Mouse (Mus musculus) heart, adult 9 months (tissue): ENCODE data around the gene Gm5751.
A peak's percentile ranks its signal among the peaks of the same experiment; 100 is the strongest.
"Not testable (repeated sequence)": the region's sequence is repeated elsewhere in the genome, so short reads cannot be mapped to it uniquely, and the experiment has no call there.

ENCODE experiments used
- DNase-seq, 2 experiments: peaks; one replicate each; pipeline ENCODE4 v3.0.0; 2022; ENCODE audit warnings: low spot score in 2 of 2

Gm5751 gene

DNA sequence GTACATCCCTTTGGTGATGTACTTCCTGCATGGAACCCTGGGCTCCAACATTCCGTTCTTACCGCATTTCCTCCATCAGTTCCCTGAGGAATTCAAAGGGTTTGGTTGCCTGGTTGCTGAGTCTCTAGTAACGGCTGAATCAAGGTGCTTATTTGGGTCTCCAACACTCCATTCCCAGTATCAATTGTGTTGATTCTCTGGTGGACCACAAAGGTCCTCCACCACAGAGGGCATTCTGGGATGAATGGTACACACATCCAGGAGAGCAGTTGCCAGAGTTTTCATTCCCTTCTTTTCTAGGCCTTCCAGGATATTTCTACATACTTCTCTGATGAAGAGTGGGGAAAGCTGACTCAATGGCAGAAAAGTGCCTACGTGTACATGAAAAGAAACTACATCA lies at the start of gene Gm5751:
Gene Gm5751 (plus strand): TSS at position 301 of the 400 bp plus-strand sequence.
- not testable (repeated sequence) for DNase-seq

DNA sequence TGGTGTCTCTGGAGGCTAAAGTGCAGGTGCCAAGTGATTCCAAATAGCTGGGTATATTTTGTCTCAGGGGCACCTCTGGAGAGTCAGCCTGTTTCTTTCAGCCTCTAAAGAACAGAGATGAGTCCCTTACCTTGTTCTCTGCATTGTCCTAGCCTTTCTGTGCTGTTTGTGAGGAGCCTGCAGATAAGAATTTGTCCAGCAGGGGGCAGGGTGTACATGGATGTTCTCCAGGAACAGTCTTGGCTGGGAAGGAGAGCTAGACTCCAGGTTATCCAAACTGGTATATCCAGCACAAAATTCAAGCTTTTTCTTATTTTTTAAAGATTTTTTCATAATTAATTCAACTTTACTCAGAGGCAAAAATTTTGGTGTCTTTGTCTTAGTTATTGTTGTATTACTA lies 42.0 kb upstream of the Gm5751 start:
- DNase-seq = peak in 1 of 2 experiments; percentile 13

DNA sequence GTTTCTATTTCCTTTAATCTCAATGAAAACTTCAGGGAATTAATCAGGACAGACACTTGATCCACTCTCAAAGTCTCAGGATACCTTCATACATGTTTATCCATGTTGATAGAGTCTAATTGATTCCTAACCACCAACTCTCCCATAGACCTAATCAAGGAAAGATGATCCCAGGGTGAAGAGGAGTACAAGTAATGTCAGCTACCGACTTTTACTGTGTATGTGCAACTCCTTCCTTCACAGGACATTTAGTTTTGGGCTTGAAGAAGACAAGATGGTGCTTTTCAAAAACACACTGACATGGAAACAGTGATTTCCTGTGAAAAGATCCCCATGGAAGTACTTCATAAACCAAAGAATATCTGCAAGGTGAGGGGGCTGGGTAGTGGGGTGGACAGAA lies 30.4 kb upstream of the Gm5751 start, which contains the start of gene Gm6592:
Gene Gm6592 (plus strand): TSS at position 301 of the 400 bp plus-strand sequence.
- DNase-seq = no peak

DNA sequence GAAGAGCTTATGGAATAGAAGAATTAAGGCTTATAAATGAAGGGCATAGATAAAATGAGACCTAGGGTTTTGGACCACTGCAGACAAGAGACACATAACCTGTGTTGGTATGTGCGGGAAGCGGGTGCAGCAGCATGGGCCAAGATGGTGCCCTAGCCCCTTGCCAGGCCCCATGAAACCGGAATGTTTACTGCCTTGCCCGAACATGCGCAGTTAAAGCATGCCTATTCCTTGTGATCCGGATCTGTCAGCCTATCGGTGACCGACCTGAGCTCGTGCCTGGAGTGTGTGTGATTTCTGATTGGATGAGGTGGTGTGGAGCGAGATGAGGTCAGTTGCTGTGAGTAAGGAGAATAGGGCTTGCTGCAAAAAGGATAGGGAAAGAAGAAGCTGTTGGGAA lies 21.6 kb upstream of the Gm5751 start:
- DNase-seq = no peak

DNA sequence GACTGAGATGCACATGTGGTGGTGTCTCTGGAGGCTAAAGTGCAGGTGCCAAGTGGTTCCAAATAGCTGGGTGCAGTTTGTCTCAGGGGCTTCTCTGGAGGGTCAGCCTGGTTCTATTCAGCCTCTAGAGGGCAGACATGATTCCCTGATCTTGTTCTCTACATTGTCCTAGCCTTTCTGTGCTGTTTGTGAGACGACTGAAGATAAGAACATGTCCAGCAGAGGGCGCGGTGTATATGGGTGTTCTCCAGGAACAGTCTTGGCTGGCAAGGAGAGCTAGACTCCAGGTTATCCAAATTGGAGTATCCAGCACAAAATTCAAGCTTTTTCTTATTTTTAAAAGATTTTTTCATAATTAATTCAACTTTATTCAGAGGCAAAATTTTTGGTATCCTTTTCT lies 9.7 kb upstream of the Gm5751 start:
- DNase-seq = peak; percentile 9 to 26

DNA sequence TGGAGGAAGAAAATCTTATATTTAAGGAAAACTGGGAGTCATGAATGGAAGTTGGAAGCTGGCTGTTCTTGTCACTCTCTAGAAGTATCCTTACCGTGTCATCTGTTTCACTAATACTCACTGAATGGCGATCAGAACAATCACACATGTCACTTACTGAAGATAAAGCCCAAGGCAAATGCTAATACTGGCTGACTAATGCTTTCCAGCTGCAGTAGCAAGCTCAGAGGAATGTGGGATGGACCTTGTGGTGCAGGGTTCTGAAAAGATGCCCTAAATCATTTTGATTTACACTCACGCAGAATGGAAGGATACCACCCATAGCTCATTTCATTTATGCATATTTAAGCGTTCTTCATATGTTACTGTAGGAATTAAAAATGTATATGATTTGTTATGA lies 10.3 kb downstream of the Gm5751 start:
- DNase-seq = no peak

DNA sequence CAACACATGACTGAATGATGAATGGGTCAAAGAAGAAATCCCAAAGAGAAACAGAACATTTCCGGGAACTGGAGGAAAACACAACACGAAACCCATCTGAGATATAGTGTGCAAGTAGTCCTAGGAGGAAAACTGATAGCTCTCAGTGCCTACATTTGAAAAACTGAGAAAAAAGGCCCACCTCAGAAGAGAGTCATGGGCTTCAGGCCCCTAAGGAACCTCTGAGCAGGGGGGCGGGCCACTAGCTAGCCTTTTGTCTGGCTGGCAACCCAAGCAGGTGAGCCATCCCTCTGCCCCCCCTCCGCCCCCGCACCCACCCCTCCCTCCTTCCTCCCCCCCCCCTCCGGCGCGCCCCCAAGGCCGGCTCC lies 17.9 kb downstream of the Gm5751 start:
- no peak for DNase-seq

DNA sequence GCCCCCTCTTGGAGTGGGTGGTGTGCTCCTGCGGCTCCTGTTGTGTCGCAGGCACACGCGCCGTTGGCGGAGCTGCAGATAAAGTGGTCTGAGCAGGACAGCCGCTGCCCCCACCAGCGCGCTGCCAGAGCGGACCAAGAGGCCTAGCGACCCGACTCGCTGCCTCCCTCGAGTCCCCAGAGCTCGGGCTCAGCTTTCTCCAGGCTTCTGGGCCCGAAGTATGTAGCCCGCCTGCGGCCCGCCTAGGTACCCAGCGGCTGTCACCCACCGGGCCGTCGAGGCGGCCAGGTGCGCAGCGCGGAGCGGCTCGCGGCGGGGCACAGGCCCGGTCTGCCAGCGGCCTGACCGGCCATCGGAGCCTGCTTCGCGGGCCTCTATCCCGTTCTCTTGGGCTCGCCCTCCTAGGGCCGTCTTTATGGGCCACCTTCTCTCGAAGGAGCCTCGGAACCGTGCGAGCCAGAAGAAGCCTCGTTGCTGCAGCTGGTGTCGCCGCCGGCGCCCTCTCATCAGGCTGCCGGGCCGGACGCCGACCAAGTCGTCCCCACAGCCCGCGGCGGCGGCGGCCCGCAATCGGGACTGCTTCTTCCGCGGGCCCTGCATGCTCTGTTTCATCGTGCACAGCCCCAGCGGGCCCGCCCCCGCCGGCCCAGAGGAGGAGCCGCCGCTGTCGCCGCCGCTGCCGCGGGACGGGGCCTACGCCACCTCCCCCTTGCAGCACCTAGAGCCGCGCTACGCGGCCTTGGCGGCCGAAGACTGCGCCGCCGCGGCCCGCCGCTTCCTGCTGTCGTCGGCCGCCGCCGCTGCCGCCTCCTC lies 18.5 kb downstream of the Gm5751 start, which contains the start of gene B630019K06Rik:
Gene B630019K06Rik (plus strand): TSS at position 40 of the 813 bp plus-strand sequence.
- peak; percentile 48 to 52 for DNase-seq

DNA sequence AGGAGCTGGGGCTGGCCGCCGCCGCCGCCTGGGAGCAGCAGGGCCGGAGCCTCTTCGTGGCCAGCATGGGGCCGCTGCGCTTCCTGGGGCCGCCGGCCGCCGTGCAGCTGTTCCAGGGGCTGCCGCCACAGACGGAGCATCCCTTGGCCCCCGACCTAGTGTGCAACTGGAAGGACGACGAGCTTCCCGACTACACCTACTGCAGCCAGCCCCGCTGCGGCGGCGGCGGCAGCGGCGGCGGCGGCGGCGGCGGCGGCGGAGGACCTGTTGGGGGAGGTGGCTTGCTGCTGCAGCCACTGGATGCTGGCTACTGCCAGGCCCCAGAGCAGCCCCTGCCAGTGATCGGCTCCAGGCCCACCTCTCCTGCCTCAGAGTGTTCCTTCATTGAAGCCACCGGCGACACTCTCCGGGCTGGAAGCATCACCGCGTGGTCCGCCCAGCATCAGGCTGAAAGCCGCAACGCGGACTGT lies 19.2 kb downstream of the Gm5751 start:
- peak in 1 of 2 experiments; percentile 1 for DNase-seq

DNA sequence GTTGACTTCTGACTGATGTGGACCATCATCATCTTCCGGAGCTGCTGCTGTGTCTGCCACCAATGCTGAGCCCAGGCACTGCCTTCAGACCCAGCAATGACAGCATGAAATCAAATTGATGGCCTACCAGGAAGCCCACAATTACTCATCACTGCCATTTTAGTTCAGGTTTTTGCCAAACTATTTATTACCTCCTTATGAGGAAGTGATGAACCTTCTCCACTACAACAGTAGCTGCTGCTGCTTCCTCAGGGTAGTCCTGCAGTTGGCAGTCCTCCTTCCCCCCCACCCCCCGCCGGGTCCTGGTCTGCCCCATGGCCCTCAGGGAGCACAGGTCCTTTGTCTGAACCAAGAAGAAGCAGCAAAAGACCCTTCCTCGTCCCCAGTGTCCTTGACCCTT lies 26.8 kb downstream of the Gm5751 start:
- DNase-seq = no peak

DNA sequence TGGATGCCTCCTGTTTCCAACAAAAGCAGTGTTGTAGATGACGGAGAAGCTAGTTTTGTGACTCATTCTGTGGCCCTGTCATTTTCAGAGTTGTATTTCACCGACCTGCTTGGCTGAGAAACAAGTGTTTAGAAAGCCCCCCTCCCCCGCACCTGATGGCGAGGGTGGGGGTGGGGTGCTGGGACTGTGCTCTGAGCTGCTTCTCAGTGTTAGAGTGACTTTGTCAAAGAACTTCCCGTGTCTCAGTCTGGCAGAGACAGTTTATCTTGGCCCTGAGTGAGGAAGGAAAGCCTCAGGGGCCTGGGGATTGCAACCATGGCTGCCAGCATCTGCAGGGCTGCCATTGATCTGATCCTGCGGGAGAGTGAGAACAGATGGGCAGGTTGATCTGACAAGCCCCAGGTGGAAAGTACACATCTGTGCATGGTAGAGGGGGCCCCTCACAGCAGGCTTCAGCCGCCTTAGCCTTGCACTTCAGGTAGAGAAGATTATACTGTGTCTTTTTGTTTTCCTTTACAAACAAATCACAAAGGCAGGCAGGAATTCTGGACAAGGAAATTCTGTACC lies 27.9 kb downstream of the Gm5751 start:
- no peak for DNase-seq

DNA sequence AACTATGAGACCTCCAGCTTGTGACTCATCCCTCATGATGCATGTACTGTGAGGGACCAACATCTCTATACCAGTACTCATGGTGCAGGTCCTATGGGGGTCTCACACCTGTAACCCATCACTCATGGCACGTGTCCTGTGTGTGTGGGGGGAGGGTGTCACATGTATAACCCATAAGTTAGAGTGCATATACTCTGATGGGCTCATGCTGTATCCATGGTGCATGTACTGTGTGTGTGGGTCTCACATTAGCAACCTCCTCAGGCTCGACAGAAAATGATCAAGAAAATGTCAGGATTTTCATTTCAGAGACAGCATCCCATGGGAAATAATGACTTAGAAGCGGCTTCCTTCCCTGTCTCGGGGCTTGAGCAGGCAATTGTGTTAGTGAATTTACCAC lies 47.0 kb downstream of the Gm5751 start:
- no peak for DNase-seq

DNA sequence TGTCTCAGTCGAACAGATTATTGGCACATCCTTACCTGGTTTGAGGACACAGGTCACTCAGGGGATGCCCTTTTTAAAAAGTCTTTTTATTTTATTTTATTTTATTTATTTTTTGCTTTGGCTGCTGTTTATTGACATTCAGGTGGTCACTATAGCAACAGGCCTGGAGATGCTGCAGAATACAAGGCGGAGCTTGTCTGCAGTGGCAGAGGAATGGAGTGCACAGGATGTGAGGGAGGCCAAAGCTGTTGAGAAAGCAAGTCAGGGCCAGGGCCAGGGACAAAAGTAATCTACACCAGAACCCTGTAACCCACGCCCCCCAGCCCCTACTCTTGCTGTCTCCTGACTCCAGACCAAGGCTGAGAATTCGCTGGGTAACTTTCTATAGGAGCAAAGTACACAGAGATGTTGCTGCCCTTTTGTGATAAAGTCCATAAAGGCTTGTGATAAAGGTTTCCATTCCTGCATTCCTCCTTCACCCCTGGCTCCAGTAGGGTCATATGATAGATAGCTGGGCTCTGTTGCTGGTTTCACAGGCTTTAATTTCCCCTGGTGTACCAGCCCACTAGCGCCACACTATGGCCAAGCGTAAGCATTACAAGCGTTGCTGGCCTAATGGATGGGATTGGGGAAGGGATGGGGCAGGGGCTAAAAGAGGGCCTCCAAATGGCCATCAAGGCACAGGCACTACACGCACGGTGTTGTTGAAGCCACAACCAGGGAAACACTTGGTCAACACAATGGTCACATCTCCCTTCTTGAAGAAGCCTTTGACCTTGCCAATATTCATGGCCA lies 48.0 kb downstream of the Gm5751 start:
- DNase-seq = no peak

DNA sequence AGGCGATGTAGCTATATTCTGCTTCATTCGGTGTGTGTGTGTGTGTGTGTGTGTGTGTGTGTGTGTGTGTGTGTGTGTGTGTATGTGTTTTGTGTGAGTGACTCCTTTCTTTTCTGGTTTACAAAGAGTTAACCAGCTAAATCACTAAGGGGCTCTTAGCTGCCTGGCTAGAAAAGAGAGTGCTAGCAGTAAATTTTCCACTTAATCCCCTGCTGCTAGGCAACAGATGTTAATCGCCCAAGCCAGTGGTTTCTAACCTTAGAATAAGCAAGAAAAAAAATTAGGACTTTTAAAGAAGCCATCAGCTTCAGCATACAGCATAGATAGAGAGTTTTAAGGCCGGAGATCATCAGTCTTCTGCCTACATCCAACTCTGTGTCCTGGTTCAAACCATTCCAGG lies 53.3 kb downstream of the Gm5751 start:
- DNase-seq = no peak
